Mouse (Mus musculus) B cell, adult 2 months (primary cell): Measurements from ENCODE around the gene Mlf1.

Experiments used
- DNase-seq, 2 experiments: peaks; one replicate each; pipeline ENCODE4 v3.0.0; 2022

Gene Mlf1

GRCm38 (mm10) chr3:67373872-67374271 lies at the start of gene Mlf1:
TSS of gene Mlf1 (plus strand) at chr3:67374097.
- DNase-seq, result peak; percentile 85 to 86

DNA sequence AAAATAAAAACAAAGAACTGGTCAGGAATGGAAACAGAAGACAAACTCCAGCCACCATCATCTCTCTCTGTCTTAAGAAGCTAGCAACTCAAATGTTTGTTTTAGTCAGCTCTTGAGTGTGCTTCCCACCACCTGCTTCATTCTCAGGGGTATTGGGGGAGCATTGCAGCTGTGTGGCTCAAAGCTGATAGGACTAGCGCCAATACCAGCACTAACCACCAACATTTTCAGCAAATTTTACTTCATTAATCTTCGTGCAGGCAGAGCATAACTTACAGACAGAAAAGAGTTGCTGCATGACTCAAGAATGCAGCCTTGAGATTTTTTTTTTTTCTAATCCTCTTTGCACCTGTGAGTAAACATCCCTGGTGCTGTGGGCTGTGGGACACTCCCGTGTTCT lies 34.3 kb upstream of the Mlf1 start:
- no peak for DNase-seq

- DNase-seq, result no peak
Observed at GRCm38 (mm10) chr3:67340921-67341320, 33.0 kb upstream of the Mlf1 start.

DNA sequence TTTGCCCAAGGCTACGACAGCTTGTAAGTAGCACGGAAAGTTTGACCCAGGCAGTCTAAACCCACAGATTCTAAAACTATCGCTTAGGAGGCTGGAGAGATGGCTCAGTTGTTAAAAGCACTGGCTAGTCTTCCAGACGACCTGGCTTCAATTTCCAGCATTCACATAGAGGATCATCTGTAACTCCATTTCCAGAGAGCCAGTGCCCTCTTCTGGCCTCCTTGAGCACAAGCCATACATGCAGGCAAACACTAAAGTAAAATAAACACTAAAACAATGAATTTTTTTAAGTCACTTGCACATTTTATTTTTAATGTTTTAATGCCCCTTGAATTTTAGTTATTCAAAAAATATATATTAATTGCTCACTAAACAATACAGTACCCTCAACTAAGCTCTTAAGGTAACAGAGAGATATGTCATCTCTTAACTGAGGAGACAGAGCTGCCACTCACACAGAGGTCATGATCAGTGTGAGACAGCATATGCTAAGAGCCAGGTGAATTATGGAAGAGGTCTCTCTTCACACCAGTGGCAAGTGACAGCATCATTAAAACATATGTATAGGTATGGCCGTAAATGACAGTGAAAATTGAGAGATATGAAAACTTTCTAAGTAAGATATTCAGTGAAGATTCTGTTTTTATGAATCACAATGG lies 30.8 kb upstream of the Mlf1 start:
- no peak for DNase-seq

DNA sequence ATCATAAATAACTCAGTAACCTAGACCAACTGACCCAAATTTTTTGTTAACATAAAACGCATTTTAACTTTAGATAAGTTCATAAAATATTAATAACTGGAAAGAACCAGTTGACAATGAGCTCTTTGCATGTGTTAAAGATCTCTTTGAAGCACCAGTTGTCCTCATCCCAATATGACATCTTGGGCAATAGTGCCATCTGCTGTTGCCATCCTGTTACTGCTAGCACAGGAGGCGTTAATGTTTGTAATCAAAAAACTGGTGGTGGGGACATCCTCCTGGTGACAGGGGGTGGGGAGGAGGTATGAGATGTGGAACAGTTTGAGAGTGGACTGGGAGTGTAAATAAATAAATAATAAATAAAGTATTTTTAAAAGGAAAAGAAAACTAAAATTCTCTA lies 29.3 kb upstream of the Mlf1 start:
- DNase-seq, result peak; percentile 61 to 62

DNA sequence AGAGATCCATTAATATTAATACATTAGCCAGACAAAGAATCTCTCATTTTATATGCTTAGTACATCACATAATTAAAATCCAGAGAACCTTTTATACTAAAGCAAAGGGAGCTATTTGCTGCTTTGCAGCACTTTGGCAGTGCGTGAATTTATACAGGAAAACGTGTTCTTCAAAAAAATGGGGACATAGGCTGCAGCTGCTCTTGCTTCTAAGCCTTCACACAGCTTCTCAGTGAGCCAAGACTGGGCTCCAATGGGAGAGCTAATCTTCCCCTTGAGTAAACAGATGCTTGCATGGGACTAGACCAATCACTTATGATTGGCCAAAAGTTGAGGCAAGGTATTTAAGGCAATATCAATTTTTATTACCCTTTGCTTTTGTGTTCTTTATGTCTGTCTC lies 27.2 kb upstream of the Mlf1 start:
- no peak for DNase-seq

DNA sequence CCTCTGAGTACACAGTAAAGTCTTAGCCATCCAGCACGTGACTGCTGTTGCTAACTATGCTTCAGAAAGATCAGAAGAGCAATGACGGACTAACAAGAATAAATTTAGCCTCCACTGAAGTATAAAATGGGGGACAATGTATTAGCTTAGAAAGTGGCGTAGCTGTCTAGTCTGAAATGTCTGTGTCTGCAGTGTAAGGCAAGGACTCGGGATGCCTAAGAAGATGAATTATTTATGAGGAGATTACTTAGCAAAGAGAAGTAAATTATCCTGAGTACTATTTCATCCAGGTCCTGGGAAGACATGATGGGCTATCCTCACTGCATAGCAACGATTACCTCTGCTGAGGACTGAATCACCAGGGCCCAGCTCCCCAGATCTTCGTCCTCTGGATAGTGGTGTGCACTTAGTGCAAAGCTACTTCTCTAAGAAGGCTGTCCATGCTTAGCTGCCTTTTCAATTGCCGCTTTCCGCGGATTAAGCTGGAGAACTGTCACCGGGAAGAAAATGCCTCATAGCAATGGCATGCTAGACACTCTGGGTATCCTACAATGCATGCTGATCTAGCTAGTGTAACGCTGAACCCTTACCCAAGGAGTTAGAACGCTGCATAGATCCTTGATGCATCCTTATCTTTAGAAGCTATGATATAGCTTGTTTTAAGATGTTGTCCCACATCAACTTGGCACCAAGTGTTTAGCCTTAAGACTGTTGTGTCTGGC lies 22.3 kb upstream of the Mlf1 start:
- no peak for DNase-seq

DNA sequence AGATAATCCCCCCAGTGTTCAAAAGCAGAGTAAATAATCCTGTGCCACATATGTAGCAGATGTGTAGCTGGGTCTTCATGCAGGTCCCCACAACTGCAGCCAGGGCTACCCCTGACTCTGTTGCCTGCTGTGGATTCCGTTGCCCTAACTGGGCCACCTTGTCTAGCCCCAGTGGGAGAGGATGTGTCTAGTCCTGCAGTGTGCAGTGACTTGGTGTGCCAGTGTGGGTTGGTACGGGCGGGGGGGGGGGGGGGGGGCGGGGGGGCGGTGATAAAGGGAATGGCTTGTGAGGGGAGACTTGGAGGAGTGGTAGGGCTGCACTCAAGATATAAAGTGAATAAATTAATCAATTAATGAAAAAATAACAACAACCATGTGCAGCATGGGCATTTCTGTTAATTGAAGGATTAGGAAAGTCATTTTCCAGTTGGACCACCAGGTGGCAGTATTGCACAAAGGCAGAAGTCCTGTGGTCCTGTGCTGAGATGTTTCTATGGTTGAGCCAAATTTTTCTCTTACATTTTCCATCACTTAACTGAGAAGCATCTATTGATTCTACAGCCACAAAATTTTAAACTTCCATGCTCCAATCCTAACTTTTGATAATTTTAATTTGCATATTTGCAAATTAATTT lies 21.7 kb upstream of the Mlf1 start:
- peak; percentile 62 for DNase-seq

DNA sequence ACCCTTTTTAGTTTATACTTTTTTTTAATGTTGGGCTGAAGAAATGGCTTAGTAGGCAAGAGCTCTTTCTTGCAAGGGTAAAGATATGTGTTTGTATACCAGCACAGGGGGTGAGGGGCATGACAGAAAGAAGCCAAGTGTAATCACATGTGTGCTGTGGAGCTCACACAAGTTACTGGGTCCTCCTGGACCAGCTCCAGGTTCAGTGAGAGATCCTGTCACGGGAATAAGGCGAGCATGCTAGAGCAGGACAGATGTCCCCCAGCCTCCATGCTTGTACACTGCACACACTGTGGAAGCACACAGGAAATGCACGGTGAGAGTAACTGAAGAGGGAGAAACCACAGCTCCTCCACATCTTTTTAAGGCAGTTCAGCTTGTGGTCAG lies 21.1 kb upstream of the Mlf1 start:
- DNase-seq, result no peak

- DNase-seq, result no peak
Observed at GRCm38 (mm10) chr3:67358376-67358775, 15.5 kb upstream of the Mlf1 start.

- DNase-seq, result no peak
Observed at GRCm38 (mm10) chr3:67366087-67366892, 7.6 kb upstream of the Mlf1 start.

DNA sequence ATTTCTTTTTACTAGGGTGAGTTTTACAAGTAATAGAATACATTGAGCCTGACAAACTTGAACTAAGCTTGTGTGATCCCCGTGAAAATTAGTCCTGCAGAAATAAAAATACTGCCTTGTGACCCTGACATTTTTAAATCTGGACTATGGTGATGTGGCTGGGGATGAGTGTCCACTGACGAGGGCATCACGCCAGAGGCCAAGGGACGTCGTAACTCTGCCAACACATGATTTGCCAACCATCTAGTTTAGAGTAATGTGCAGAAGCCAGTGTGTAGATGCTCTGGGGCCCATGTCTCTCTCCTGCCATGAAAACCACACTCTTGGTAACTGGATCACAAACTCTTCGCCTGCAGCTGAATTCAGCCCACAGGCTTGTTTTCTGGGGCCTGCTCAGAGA lies 6.4 kb upstream of the Mlf1 start:
- no peak for DNase-seq

- peak in 1 of 2 experiments; percentile 11 for DNase-seq
Observed at GRCm38 (mm10) chr3:67369407-67370079, 4.4 kb upstream of the Mlf1 start.

DNA sequence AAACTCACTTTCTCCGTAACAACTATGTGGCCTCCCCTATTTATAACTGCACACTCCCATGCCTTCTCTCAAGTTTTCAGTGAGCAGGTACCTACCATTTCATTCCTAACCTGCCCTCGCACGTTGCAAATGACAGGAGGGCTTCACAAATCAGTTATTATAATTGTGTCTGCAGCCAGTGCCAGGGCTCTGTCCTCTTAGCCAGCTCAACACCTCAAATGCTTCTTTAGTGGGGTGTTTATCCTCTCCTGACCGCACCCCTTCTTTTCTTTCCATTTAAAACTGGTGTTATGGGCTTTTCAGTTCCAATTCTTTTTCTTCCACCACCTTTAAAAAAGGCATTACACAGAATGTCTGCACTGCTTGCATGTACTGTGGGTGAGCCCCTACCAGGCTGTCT lies 1.7 kb upstream of the Mlf1 start:
- no peak for DNase-seq

DNA sequence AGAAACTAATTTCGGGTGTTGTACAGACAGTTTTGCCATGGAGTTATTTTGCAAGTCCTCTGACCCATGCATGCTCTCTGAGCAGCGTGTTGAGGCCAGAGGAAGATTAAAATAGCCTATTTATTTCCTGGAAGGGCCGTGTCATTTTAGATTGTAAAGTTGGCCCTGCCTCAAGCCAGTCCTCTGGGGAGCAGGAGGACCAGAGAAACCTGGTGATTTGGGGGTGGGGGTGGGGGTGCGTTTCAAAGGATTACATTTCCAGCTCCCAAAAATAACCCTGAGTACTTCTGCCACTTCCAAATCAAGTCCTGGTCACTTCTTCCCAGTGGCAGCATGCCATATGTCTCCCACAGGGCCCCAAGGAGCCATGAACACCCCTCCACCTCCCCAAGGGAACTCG lies 1.1 kb upstream of the Mlf1 start:
- DNase-seq, result no peak

- peak in 1 of 2 experiments; percentile 5 for DNase-seq
Observed at GRCm38 (mm10) chr3:67374360-67374778, 472 bp downstream of the Mlf1 start.

- no peak for DNase-seq
Observed at GRCm38 (mm10) chr3:67375063-67375462, 1.2 kb downstream of the Mlf1 start, which contains the start of gene Gm17402. TSS of gene Gm17402 (minus strand) at chr3:67375163.

GRCm38 (mm10) chr3:67378215-67378614 lies 4.3 kb downstream of the Mlf1 start:
- no peak for DNase-seq

DNA sequence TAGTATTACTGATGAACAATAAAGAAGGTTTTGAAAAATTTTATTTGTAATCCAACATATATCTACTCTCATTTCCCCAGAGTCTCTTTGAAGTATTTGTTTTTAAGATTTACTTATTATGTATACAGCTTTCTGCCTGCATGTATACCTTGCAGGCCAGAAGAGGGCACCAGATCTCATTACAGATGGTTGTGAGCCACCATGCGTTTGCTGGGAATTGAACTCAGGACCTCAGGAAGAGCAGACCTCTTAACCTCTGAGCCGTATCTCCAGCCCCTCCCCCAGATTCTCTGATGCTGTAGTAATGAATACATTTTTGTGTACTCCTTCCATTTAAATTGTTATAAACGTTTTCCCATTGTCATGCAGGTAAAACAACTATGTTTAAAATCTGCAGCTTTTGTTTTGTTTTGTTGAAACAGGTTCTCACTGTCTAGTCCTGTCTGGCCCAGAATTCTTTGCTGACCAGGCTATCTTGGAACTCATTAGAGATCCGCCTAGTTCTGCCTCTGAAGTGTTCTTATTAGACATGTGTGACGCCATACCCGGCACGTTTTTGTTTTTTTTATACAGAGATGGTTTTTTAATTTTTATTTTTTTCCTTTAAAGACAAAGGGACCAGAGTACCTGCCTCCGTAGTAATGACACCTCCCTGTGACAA lies 55.6 kb downstream of the Mlf1 start:
- DNase-seq, result peak; percentile 10 to 22

GRCm38 (mm10) chr3:67429999-67430380 lies 56.1 kb downstream of the Mlf1 start, which contains the start of gene Gfm1:
TSS of gene Gfm1 (plus strand) at chr3:67430096.
- peak; percentile 87 for DNase-seq

GRCm38 (mm10) chr3:67434011-67434410 lies 60.1 kb downstream of the Mlf1 start:
- DNase-seq, result no peak

DNA sequence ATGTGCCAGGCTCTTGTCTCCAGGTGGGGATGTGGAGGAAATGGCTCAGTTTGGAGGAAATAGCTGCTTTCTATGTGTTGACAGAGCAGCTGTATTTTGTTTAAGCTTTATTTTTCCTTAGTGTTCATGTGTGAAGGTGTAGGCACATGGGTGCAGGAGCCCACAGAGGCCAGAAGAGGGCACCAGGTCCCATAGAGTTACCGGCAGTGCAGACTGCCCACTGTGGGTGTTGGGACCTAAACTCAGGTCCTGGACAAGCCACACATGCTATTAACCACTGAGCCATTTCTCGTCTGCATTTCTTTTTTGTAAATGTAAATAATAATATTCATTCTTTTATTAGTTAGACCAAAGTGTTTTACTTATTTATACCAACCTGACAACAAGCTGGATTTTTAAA lies 73.2 kb downstream of the Mlf1 start:
- DNase-seq, result peak; percentile 11 to 19
